Mouse (Mus musculus) lung, postnatal 0 days (tissue): Measurements from ENCODE around the gene Tbc1d30. TPM values are rescaled to one million over a fixed set of nuclear protein-coding genes. Genes with fewer than 3 reads are reported as not detected.
A peak's percentile ranks its signal among the peaks of the same experiment; 100 is the strongest.
"Not testable (repeated sequence)": the region's sequence is repeated elsewhere in the genome, so short reads cannot be mapped to it uniquely, and the experiment has no call there.

Experiments used
- ATAC-seq: fragments of 200-750 bp; cut with Nextera tagmentation; 2 replicates; pipeline ENCODE4 v1.8.0; 2017; ENCODE audit warnings: moderate library complexity
- DNase-seq: peaks from one replicate; pipeline ENCODE4 v3.0.0-alpha.2; 2016; ENCODE audit warnings: low spot score
- H3K27ac ChIP-seq: fragments of 300-500 bp; sonication (generic); 2 replicates; pipeline ENCODE4 v1.5.1; 2014; ENCODE audit warnings: antibody characterized with exemption, mild to moderate bottlenecking, low read length, mixed read lengths
- H3K27me3 ChIP-seq: fragments of 300-500 bp; sonication (generic); replicated peaks from 2 replicates; pipeline ENCODE4 v1.6.1; 2014; ENCODE audit warnings: low read length, mixed read lengths; ENCODE audit not compliant: insufficient read depth
- H3K36me3 ChIP-seq: fragments of 300-500 bp; sonication (generic); 2 replicates; pipeline ENCODE4 v1.6.1; 2014; ENCODE audit warnings: low read length, mixed read lengths; ENCODE audit not compliant: insufficient read depth
- H3K4me1 ChIP-seq: fragments of 300-500 bp; sonication (generic); 2 replicates; pipeline ENCODE4 v1.6.1; 2014; ENCODE audit warnings: antibody characterized with exemption, low read depth, low read length, mixed read lengths; ENCODE audit not compliant: insufficient read depth
- H3K4me2 ChIP-seq: fragments of 300-500 bp; sonication (generic); replicated peaks from 2 replicates; pipeline ENCODE4 v1.6.1; 2014; ENCODE audit warnings: low read depth, mild to moderate bottlenecking, low read length, moderate library complexity, mixed read lengths
- H3K4me3 ChIP-seq: fragments of 300-500 bp; sonication (generic); 2 replicates; pipeline ENCODE4 v1.5.1; 2014; ENCODE audit warnings: low read depth, low read length
- H3K9ac ChIP-seq: fragments of 300-500 bp; sonication (generic); replicated peaks from 2 replicates; pipeline ENCODE4 v1.6.1; 2014; ENCODE audit warnings: low read depth, mild to moderate bottlenecking
- H3K9me3 ChIP-seq: fragments of 300-500 bp; sonication (generic); 2 replicates; pipeline ENCODE4 v1.6.1; 2016; ENCODE audit warnings: low read length, mixed read lengths
- CTCF ChIP-seq: IDR thresholded peaks from 2 replicates; pipeline ENCODE4 v1.5.1; 2016; ENCODE audit warnings: antibody characterized with exemption, mild to moderate bottlenecking
- EP300 ChIP-seq: IDR thresholded peaks from 2 replicates; pipeline ENCODE4 v1.6.1; 2016; ENCODE audit warnings: antibody characterized with exemption, mild to moderate bottlenecking, control low read depth
- WGBS: fragments of 180-500 bp; shearing (Covaris S2); extraction: QIAGEN DNeasy Blood & Tissue Kit; methylation state at CpG from one replicate; pipeline ENCODE4 v1.1.7; 2014; 5-methylcytosine and 5-hydroxymethylcytosine counted together
- polyA plus RNA-seq: library from polyadenylated mRNA; unstranded; fragments of >200 nt; fragmentation: Nextera tagmentation; extraction: Ambion mirVana; gene quantifications from 2 replicates; pipeline ENCODE4 v1.2.1, GENCODE M21; 2015

Gene Tbc1d30
- polyA plus RNA-seq, 1 experiment from 2014 or later: 4.4 TPM

DNA sequence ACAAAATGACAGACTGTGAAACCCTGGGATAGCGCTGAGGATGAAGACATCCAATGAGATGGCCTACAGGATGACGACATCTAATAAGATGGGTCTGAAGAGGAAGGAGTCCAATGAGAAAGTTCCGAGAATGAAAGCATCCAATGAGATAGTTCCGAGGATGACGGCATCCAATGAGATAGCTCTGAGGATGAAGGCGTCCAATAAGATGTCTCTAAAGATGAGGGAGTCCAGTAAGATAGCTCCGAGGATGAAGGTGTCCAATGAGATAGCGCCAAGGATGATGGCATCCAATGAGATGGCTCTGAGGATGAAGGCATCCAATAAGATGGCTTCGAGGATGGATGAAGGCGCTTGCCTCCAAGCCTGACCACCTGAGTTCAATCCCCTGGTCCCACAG lies 8.8 kb downstream of the Tbc1d30 start:
- no peaks in the 10 kb centered on the region for H3K36me3 ChIP-seq
- 0 out of 2 replicates have a peak, but pooled peaks cover 3% of the 10 kb centered on the region for H3K4me1 ChIP-seq
- H3K9me3 ChIP-seq: no peaks in the 10 kb centered on the region
- no peaks in the 10 kb centered on the region for H3K27me3 ChIP-seq
- no peak for DNase-seq
- no peak overlapping the region for H3K4me2 ChIP-seq
- H3K27ac ChIP-seq: no peak overlapping the region
- no peak for TF ChIP-seq EP300
- TF ChIP-seq CTCF: no peak
- no peak overlapping the region for H3K9ac ChIP-seq
- WGBS: 96% methylated on average over 10 of the region's 10 CpGs
- H3K4me3 ChIP-seq: no peak overlapping the region
- no peak for ATAC-seq

- TF ChIP-seq CTCF: no peak
- no peak for TF ChIP-seq EP300
- 0 out of 2 replicates have a peak, but pooled peaks cover 3% of the 10 kb centered on the region for H3K4me1 ChIP-seq
- H3K36me3 ChIP-seq: no peaks in the 10 kb centered on the region
- no peak overlapping the region for H3K4me2 ChIP-seq
- H3K4me3 ChIP-seq: no peak overlapping the region
- H3K27me3 ChIP-seq: no peaks in the 10 kb centered on the region
- DNase-seq: no peak
- no peak overlapping the region for H3K27ac ChIP-seq
- peak; percentile 44; the same call in 1 of the 2 replicates for ATAC-seq
- no peak overlapping the region for H3K9ac ChIP-seq
- no peaks in the 10 kb centered on the region for H3K9me3 ChIP-seq
- WGBS: 66% methylated on average over 11 of the region's 11 CpGs
These were observed 10.1 kb downstream of the Tbc1d30 start for GRCm38 (mm10) chr10:121340754-121341593.

GRCm38 (mm10) chr10:121336536-121336935 lies 14.5 kb downstream of the Tbc1d30 start:
- H3K9ac ChIP-seq, H3K27me3 ChIP-seq, H3K9me3 ChIP-seq, H3K4me1 ChIP-seq, H3K4me2 ChIP-seq, H3K36me3 ChIP-seq, H3K27ac ChIP-seq, H3K4me3 ChIP-seq, ATAC-seq, DNase-seq: not testable (repeated sequence)
- 69% methylated on average over 14 of the region's 14 CpGs for WGBS

GRCm38 (mm10) chr10:121334576-121334975 lies 16.5 kb downstream of the Tbc1d30 start:
- no peak overlapping the region for H3K9ac ChIP-seq
- whole genome bisulfite sequencing: 77% methylated on average over 3 of the region's 3 CpGs
- no peak overlapping the region for H3K4me2 ChIP-seq
- no peaks in the 10 kb centered on the region for H3K36me3 ChIP-seq
- H3K4me1 ChIP-seq: no peaks in the 10 kb centered on the region
- H3K27me3 ChIP-seq: no peaks in the 10 kb centered on the region
- peak; percentile 93 for TF ChIP-seq CTCF
- no peak for TF ChIP-seq EP300
- H3K27ac ChIP-seq: no peak overlapping the region
- DNase-seq (peak; percentile 72), ATAC-seq (peak; percentile 16)
- no peaks in the 10 kb centered on the region for H3K9me3 ChIP-seq
- no peak overlapping the region for H3K4me3 ChIP-seq

- no peaks in the 10 kb centered on the region for H3K36me3 ChIP-seq
- H3K4me2 ChIP-seq: no peak overlapping the region
- H3K4me3 ChIP-seq: no peak overlapping the region
- no peaks in the 10 kb centered on the region for H3K27me3 ChIP-seq
- DNase-seq: peak; percentile 65
- peak; percentile 46; the same call in 1 of the 2 replicates for ATAC-seq
- TF ChIP-seq EP300 (no peak), CTCF (peak; percentile 91)
- WGBS: 14% methylated on average over 7 of the region's 7 CpGs
- no peak overlapping the region for H3K9ac ChIP-seq
- H3K27ac ChIP-seq: no peak overlapping the region
- H3K4me1 ChIP-seq: no peaks in the 10 kb centered on the region
- H3K9me3 ChIP-seq: no peaks in the 10 kb centered on the region
These were observed 20.1 kb downstream of the Tbc1d30 start for GRCm38 (mm10) chr10:121330940-121331339.

- no peak for TF ChIP-seq CTCF
- no peak for TF ChIP-seq EP300
- H3K9me3 ChIP-seq: no peaks in the 10 kb centered on the region
- H3K27ac ChIP-seq: no peak overlapping the region
- no peaks in the 10 kb centered on the region for H3K4me1 ChIP-seq
- H3K36me3 ChIP-seq: no peaks in the 10 kb centered on the region
- no peak for DNase-seq
- 58% methylated on average over 4 of the region's 4 CpGs for WGBS
- no peak for ATAC-seq
- H3K27me3 ChIP-seq: no peaks in the 10 kb centered on the region
- no peak overlapping the region for H3K9ac ChIP-seq
- no peak overlapping the region for H3K4me2 ChIP-seq
- H3K4me3 ChIP-seq: no peak overlapping the region
These were observed 21.5 kb downstream of the Tbc1d30 start for GRCm38 (mm10) chr10:121329586-121329985.
